Mouse (Mus musculus): Measurements from ENCODE around the gene Eddm3b. TPM values are rescaled to one million over a fixed set of nuclear protein-coding genes. Genes with fewer than 3 reads are reported as not detected.

The Eddm3b gene
- total RNA-seq (2015; ENCODE audit: low replicate concordance) = not detected in 2 replicates
- not detected in 2 replicates for total RNA-seq (2017; ENCODE audit: low replicate concordance)

GRCm38 (mm10) chr14:51113916-51114560 lies at the start of gene Eddm3b:
Eddm3b (plus strand) TSS chr14:51114426.
- no peak for ATAC-seq (replicated peaks; ENCODE audit: low FRiP score, poor library complexity, severe bottlenecking)

- ATAC-seq (replicated peaks; ENCODE audit: low FRiP score, poor library complexity, severe bottlenecking) = no peak
Observed at GRCm38 (mm10) chr14:51068956-51069355, 45.3 kb upstream of the Eddm3b start.

- no peak for ATAC-seq (replicated peaks; ENCODE audit: low FRiP score, poor library complexity, severe bottlenecking)
Observed at GRCm38 (mm10) chr14:51069617-51070016, 44.6 kb upstream of the Eddm3b start.

GRCm38 (mm10) chr14:51074335-51074734 lies 39.9 kb upstream of the Eddm3b start, which contains the start of gene Olfr750:
Olfr750 (minus strand) TSS chr14:51074435.
- no peak for ATAC-seq (replicated peaks; ENCODE audit: low FRiP score, poor library complexity, severe bottlenecking)

GRCm38 (mm10) chr14:51079180-51079579 lies 35.0 kb upstream of the Eddm3b start:
- no peak for ATAC-seq (replicated peaks; ENCODE audit: low FRiP score, poor library complexity, severe bottlenecking)

GRCm38 (mm10) chr14:51081035-51081434 lies 33.2 kb upstream of the Eddm3b start:
- ATAC-seq (replicated peaks; ENCODE audit: low FRiP score, poor library complexity, severe bottlenecking) = no peak

- ATAC-seq (replicated peaks; ENCODE audit: low FRiP score, poor library complexity, severe bottlenecking) = no peak; the same call in 1 of the 2 replicates
Observed at GRCm38 (mm10) chr14:51082599-51083581, 31.3 kb upstream of the Eddm3b start.

GRCm38 (mm10) chr14:51083805-51084204 lies 30.4 kb upstream of the Eddm3b start:
- no peak for ATAC-seq (replicated peaks; ENCODE audit: low FRiP score, poor library complexity, severe bottlenecking)

GRCm38 (mm10) chr14:51085086-51085485 lies 29.1 kb upstream of the Eddm3b start:
- ATAC-seq (replicated peaks; ENCODE audit: low FRiP score, poor library complexity, severe bottlenecking) = no peak

GRCm38 (mm10) chr14:51085911-51086310 lies 28.3 kb upstream of the Eddm3b start:
- ATAC-seq (replicated peaks; ENCODE audit: low FRiP score, poor library complexity, severe bottlenecking) = no peak

GRCm38 (mm10) chr14:51087762-51088161 lies 26.5 kb upstream of the Eddm3b start:
- no peak for ATAC-seq (replicated peaks; ENCODE audit: low FRiP score, poor library complexity, severe bottlenecking)

GRCm38 (mm10) chr14:51088166-51088969 lies 25.9 kb upstream of the Eddm3b start:
- peak; percentile 53 for ATAC-seq (replicated peaks; ENCODE audit: low FRiP score, poor library complexity, severe bottlenecking)

GRCm38 (mm10) chr14:51088970-51089673 lies 25.1 kb upstream of the Eddm3b start:
- peak; percentile 76 for ATAC-seq (replicated peaks; ENCODE audit: low FRiP score, poor library complexity, severe bottlenecking)

GRCm38 (mm10) chr14:51089674-51090076 lies 24.6 kb upstream of the Eddm3b start:
- ATAC-seq (replicated peaks; ENCODE audit: low FRiP score, poor library complexity, severe bottlenecking) = no peak; the same call in 1 of the 2 replicates

- ATAC-seq (replicated peaks; ENCODE audit: low FRiP score, poor library complexity, severe bottlenecking) = peak; percentile 47; the same call in 1 of the 2 replicates
Observed at GRCm38 (mm10) chr14:51090077-51090781, 24.0 kb upstream of the Eddm3b start.

- no peak for ATAC-seq (replicated peaks; ENCODE audit: low FRiP score, poor library complexity, severe bottlenecking)
Observed at GRCm38 (mm10) chr14:51090921-51091900, 23.0 kb upstream of the Eddm3b start, which contains the start of the genes Rnase4 and Ang. Rnase4 (plus strand) TSS chr14:51091077. Ang (plus strand) TSS chr14:51091150.

GRCm38 (mm10) chr14:51092073-51092620 lies 22.1 kb upstream of the Eddm3b start:
- ATAC-seq (replicated peaks; ENCODE audit: low FRiP score, poor library complexity, severe bottlenecking) = no peak
